Mouse (Mus musculus) heart, postnatal 4 days (tissue): ENCODE measurements around the gene Sco1. TPM values are rescaled to one million over a fixed set of nuclear protein-coding genes. Genes with fewer than 3 reads are reported as not detected.

Experiments used
- DNase-seq: peaks from one replicate; pipeline ENCODE4 v3.0.0; 2021
- total RNA-seq, 2 experiments: library from RNA; stranded (reverse); gene quantifications; 2 replicates each; pipeline ENCODE4 v1.2.3; 2021

Sco1 gene
- total RNA-seq, 2 experiments from 2014 or later, result 18.7 to 18.9 TPM

- DNase-seq, result no peak
Observed at GRCm38 (mm10) chr11:67043007-67043406, 9.5 kb upstream of the Sco1 start.

GRCm38 (mm10) chr11:67044959-67045358, 7.5 kb upstream of the Sco1 start:
- no peak for DNase-seq

- no peak for DNase-seq
Observed at GRCm38 (mm10) chr11:67047199-67047598, 5.3 kb upstream of the Sco1 start.

GRCm38 (mm10) chr11:67048496-67048895, 4.0 kb upstream of the Sco1 start:
- no peak for DNase-seq

- no peak for DNase-seq
Observed at GRCm38 (mm10) chr11:67049256-67049655, 3.2 kb upstream of the Sco1 start.

GRCm38 (mm10) chr11:67051676-67052320, 672 bp upstream of the Sco1 start:
- no peak for DNase-seq

- no peak for DNase-seq
Observed at GRCm38 (mm10) chr11:67054754-67055365, 2.4 kb downstream of the Sco1 start.

GRCm38 (mm10) chr11:67061311-67061710, 8.8 kb downstream of the Sco1 start:
- DNase-seq, result no peak

GRCm38 (mm10) chr11:67062726-67063125, 10.3 kb downstream of the Sco1 start:
- DNase-seq, result no peak

- no peak for DNase-seq
Observed at GRCm38 (mm10) chr11:67067741-67068140, 15.3 kb downstream of the Sco1 start.

GRCm38 (mm10) chr11:67072615-67073130, 20.2 kb downstream of the Sco1 start:
- DNase-seq, result no peak

GRCm38 (mm10) chr11:67075036-67075435, 22.6 kb downstream of the Sco1 start:
- DNase-seq, result no peak

GRCm38 (mm10) chr11:67076781-67077180, 24.3 kb downstream of the Sco1 start:
- no peak for DNase-seq

GRCm38 (mm10) chr11:67077435-67077834, 25.0 kb downstream of the Sco1 start:
- DNase-seq, result no peak

- no peak for DNase-seq
Observed at GRCm38 (mm10) chr11:67078000-67078399, 25.5 kb downstream of the Sco1 start, which contains the start of gene Myh3. Gene Myh3, plus strand, starts transcription at chr11:67078300.

GRCm38 (mm10) chr11:67078888-67079287, 26.4 kb downstream of the Sco1 start:
- no peak for DNase-seq

- no peak for DNase-seq
Observed at GRCm38 (mm10) chr11:67079740-67080139, 27.3 kb downstream of the Sco1 start.

- DNase-seq, result peak; percentile 72
Observed at GRCm38 (mm10) chr11:67080168-67080567, 27.7 kb downstream of the Sco1 start.

- peak; percentile 32 for DNase-seq
Observed at GRCm38 (mm10) chr11:67081125-67081649, 28.7 kb downstream of the Sco1 start.

GRCm38 (mm10) chr11:67082188-67082587, 29.7 kb downstream of the Sco1 start:
- DNase-seq, result no peak

GRCm38 (mm10) chr11:67082793-67083192, 30.3 kb downstream of the Sco1 start:
- no peak for DNase-seq

- no peak for DNase-seq
Observed at GRCm38 (mm10) chr11:67083239-67083638, 30.8 kb downstream of the Sco1 start.

GRCm38 (mm10) chr11:67083712-67084340, 31.4 kb downstream of the Sco1 start:
- DNase-seq, result no peak
